Mouse (Mus musculus) spleen, adult 10 weeks (tissue): Measurements from ENCODE around the gene Faf2. TPM values are rescaled to one million over a fixed set of nuclear protein-coding genes. Genes with fewer than 3 reads are reported as not detected.

Source experiments
- polyA plus RNA-seq: library from polyadenylated mRNA; stranded (reverse); fragments of 350-450 nt; fragmentation: Illumina TruSeq; extraction: RNeasy Lipid Tissue Mini Kit (QIAGEN cat#74804); gene quantifications from one replicate; pipeline ENCODE4 v1.2.3, GENCODE M21; 2015; ENCODE audit warnings: low replicate concordance; ENCODE audit not compliant: insufficient read depth

The Faf2 gene
- 56.9 TPM for polyA plus RNA-seq

DNA sequence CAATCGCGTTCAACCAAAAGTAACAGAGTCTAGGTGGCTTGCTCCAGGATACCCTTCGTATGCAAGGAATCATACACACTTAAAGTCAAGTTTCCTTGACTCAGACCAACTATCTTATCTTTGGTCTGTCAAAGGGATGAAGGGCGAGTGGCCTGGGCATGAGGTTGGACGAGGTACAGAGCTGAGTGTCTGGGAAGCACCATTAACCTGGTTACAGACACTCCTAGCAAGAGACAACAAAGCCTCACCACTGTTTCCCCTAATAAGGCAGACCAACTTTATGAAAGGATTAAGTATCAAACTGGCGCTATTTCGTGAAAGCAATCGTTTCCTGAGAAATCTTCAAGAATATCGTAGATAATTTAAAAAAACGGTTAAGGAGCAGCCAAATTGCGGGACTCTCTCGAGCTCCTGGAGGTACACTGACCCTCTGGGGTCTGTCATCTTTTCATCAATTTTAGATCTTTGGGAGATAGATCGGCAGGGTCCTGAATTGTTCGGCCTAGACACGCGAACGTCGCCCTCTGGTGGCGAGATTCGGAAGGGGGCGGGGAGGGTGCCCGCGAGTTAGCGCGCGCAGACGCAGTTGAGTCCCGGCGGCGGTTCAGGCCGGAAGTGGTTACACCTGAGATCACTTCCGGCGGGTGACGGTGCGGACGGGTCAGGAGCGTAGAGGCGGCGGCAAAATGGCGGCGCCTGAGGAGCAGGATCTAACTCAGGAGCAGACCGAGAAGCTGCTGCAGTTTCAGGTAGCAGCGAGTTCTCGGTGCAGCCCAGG is at the start of gene Faf2:
TSS of gene Faf2 (plus strand) at position 630 of the 778 bp plus-strand sequence.

DNA sequence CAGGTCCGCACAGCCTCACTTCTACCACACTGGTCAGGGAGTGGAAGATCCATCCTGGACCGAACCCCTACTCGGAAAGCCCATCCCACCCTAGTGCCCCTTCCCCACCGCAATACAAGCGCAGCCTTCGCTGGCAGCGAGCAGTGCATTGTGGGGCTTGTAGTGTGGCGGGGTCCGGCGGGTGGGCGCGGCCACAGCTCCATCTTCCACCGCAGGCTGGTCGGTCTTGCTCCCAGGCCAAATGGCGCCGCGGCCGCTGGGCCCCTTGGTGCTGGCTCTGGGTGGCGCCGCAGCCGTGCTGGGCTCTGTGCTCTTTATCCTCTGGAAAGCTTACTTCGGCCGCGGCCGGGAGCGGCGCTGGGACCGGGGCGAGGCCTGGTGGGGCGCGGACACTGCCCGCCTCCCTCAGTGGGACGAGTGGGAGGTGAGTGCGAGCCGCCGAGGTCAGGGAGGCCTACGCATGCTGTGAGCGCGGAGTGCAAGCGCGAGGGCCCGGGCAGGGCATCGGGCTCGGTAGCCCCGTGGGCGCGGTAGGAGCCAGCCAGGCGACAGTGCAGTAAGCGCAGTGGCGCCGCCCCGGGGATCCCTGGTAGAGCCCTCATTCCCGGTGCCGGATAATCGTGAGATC is 46.6 kb upstream of the Faf2 start, which contains the start of gene Arl10:
TSS of gene Arl10 (plus strand) at position 162 of the 628 bp plus-strand sequence.

DNA sequence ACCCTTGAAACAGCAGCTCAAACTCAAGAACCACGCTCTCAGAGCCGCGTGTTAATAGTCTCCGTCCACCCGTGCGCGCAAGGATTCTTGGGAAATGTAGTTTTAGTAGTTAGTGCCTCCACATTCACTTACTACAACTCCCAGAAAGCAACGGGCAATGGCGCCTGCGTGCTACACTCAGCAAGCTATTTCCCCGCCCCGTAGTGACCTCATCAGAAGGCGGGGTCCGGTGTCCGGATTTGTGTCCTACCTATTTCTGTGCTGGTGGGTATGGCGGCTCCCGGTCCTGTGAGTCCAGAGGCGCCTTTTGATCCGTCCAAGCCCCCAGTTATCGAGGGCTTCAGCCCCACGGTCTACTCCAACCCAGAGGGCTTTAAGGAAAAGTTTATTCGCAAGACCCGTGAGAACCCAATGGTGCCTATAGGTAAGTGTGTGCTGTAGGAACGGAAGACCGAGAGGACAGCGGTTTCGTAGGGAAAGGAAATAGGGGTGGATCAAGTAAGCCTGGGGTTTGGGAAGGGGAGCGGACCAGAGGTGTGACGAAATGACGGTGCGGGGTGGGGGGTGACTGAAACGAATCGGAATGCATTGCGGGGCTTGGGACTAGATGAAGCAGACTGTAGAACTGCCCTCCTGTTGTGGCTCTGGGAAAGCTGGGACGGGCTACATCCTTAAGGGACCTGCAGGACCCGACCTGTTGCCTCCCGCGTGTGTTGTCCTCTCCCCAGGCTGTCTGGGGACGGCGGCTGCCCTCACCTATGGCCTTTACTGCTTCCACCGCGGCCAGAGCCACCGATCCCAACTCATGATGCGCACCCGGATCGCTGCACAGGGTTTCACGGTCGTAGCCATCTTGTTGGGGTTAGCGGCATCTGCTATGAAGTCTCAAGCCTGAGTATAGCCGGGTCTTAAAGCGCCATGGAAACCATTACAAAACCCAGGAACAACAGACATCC is 31.3 kb upstream of the Faf2 start, which contains the start of the genes Nop16 and Higd2a:
TSS of gene Nop16 (minus strand) at position 95 of the 956 bp plus-strand sequence.
TSS of gene Higd2a (plus strand) at position 212 of the 956 bp plus-strand sequence.

DNA sequence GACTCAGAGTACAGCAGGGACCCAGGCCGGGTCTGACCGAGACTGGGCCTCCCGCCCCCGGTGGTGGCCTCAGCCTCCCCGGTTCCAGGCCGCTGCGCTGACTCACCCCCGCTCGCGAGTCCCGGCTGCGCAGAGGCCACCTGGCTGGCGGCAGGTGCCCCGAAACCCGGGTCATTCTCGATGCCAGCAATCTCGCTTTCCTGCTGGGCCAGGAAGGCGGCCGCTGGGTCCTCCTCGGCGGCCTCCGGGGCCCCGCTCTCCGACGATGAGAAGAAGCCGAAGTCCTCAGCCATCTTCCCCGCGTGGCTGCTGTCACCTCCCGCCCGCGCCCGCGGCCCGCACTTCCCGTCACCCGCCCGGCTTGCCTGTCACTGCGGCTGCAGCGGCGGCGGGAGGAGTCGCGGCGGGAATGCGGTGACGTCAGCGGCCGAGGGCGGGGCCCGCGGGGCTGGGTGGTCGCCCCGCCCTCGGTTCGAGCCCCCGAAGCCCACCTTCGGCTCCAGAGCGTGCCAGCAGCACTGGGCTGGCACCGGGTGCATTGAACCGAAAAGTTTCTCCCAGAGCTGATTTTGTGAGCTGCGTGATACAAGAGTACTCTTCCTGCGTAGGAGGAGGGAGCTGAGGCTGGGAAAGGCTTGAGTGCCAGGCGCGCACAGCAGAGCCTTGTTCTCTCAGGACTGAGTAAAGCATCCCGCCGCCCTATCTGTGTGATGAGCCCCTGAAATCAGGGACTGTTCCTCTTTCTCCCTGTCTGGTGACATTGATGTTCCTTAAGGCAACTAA is 10.4 kb upstream of the Faf2 start, which contains the start of gene Cltb:
TSS of gene Cltb (minus strand) at position 373 of the 783 bp plus-strand sequence.

GRCm38 (mm10) chr13:54693558-54694347 is 72.2 kb downstream of the Faf2 start, which contains the start of gene Rnf44:
Gene Rnf44, minus strand, starts transcription at chr13:54693907.

GRCm38 (mm10) chr13:54701243-54701642 is 79.7 kb downstream of the Faf2 start, which contains the start of gene Cdhr2:
Gene Cdhr2, plus strand, starts transcription at chr13:54701461.

Other genes with a start within 250 kb of the Faf2 start
- 21.1 TPM for gene Thoc3, start 152.9 kb upstream of the Faf2 start, polyA plus RNA-seq
- 15.6 TPM for gene Simc1, start 118.0 kb upstream of the Faf2 start, polyA plus RNA-seq
- 59.6 TPM for gene 4833439L19Rik, start 56.3 kb upstream of the Faf2 start, polyA plus RNA-seq
- gene Arl10, start 46.8 kb upstream of the Faf2 start, polyA plus RNA-seq, result 21.0 TPM
- gene Nop16, start 31.7 kb upstream of the Faf2 start, polyA plus RNA-seq, result 28.3 TPM
- 70.3 TPM for gene Higd2a, start 31.6 kb upstream of the Faf2 start, polyA plus RNA-seq
- gene Cltb, start 10.4 kb upstream of the Faf2 start, polyA plus RNA-seq, result 12.0 TPM
- 47.1 TPM for gene Rnf44, start 72.1 kb downstream of the Faf2 start, polyA plus RNA-seq
- gene Cdhr2, start 79.7 kb downstream of the Faf2 start, polyA plus RNA-seq, result not detected
- not detected for gene Gprin1, start 128.1 kb downstream of the Faf2 start, polyA plus RNA-seq
- not detected for gene Sncb, start 144.8 kb downstream of the Faf2 start, polyA plus RNA-seq
- gene Eif4e1b, start 162.2 kb downstream of the Faf2 start, polyA plus RNA-seq, result not detected
- 10.8 TPM for gene Tspan17, start 167.6 kb downstream of the Faf2 start, polyA plus RNA-seq